Mouse (Mus musculus) adrenal gland, postnatal 36 days (tissue): Measurements from ENCODE around the gene Dolk. TPM values are rescaled to one million over a fixed set of nuclear protein-coding genes. Genes with fewer than 3 reads are reported as not detected.
A peak's percentile ranks its signal among the peaks of the same experiment; 100 is the strongest.

Experiments used
- DNase-seq, 2 experiments: peaks; one replicate each; pipeline ENCODE4 v3.0.0; 2021; ENCODE audit warnings: mixed read lengths in 1 of 2
- long read RNA-seq, 2 experiments: library from polyadenylated mRNA; stranded (forward); transcript quantifications; one replicate each; pipeline ENCODE4 v2.0.0; 2021; ENCODE audit warnings: borderline sequencing depth in 2 of 2
- total RNA-seq, 2 experiments: library from RNA; stranded (reverse); gene quantifications; 2 replicates each; pipeline ENCODE4 v1.2.3; 2021

Gene Dolk
- total RNA-seq = 10 to 100 TPM; 42.8 to 51.3 TPM
- long read RNA-seq, experiment 1, transcript Dolk-201 (1 exons, 2,104 nt) = major isoform, 134 of 134 reads
- long read RNA-seq, experiment 1, partial matches to known transcripts = 0 of 134 reads
- long read RNA-seq, experiment 1, other reads (novel, unspliced or antisense) = 0 of 134 reads
- long read RNA-seq, experiment 2, transcript Dolk-201 (1 exons, 2,104 nt) = major isoform, 26 of 26 reads
- long read RNA-seq, experiment 2, partial matches to known transcripts = 0 of 26 reads
- long read RNA-seq, experiment 2, other reads (novel, unspliced or antisense) = 0 of 26 reads

GRCm38 (mm10) chr2:30286192-30287026 is at the start of gene Dolk, which contains the start of gene Nup188:
Gene Dolk, minus strand, starts transcription at chr2:30286334.
Gene Nup188, plus strand, starts transcription at chr2:30286397.
- DNase-seq = peak; percentile 99

GRCm38 (mm10) chr2:30335324-30335723 is 49.2 kb upstream of the Dolk start:
- no peak for DNase-seq

GRCm38 (mm10) chr2:30328791-30329190 is 42.7 kb upstream of the Dolk start:
- DNase-seq = peak in 1 of 2 experiments; percentile 57

- peak in 1 of 2 experiments; percentile 58 for DNase-seq
Measured at GRCm38 (mm10) chr2:30327276-30327675, 41.1 kb upstream of the Dolk start.

GRCm38 (mm10) chr2:30325296-30325695 is 39.2 kb upstream of the Dolk start:
- peak in 1 of 2 experiments; percentile 29 for DNase-seq

- peak; percentile 46 to 51 for DNase-seq
Measured at GRCm38 (mm10) chr2:30323111-30323510, 37.0 kb upstream of the Dolk start.

- DNase-seq = no peak
Measured at GRCm38 (mm10) chr2:30319260-30319659, 33.1 kb upstream of the Dolk start.

- no peak for DNase-seq
Measured at GRCm38 (mm10) chr2:30316955-30317354, 30.8 kb upstream of the Dolk start.

- no peak for DNase-seq
Measured at GRCm38 (mm10) chr2:30316136-30316535, 30.0 kb upstream of the Dolk start.

- DNase-seq = peak; percentile 47 to 50
Measured at GRCm38 (mm10) chr2:30311481-30311880, 25.3 kb upstream of the Dolk start.

- no peak for DNase-seq
Measured at GRCm38 (mm10) chr2:30309351-30309750, 23.2 kb upstream of the Dolk start.

- DNase-seq = no peak
Measured at GRCm38 (mm10) chr2:30306087-30306486, 20.0 kb upstream of the Dolk start.

- DNase-seq = peak; percentile 47 to 49
Measured at GRCm38 (mm10) chr2:30299966-30300365, 13.8 kb upstream of the Dolk start.

GRCm38 (mm10) chr2:30299525-30299924 is 13.4 kb upstream of the Dolk start:
- DNase-seq = peak in 1 of 2 experiments; percentile 23

GRCm38 (mm10) chr2:30287027-30287373 is 866 bp upstream of the Dolk start:
- no peak for DNase-seq

- no peak for DNase-seq
Measured at GRCm38 (mm10) chr2:30285416-30286181, 535 bp downstream of the Dolk start.

- DNase-seq = no peak
Measured at GRCm38 (mm10) chr2:30285004-30285403, 1.1 kb downstream of the Dolk start.

- DNase-seq = no peak
Measured at GRCm38 (mm10) chr2:30283193-30283592, 2.9 kb downstream of the Dolk start.

GRCm38 (mm10) chr2:30281651-30282050 is 4.5 kb downstream of the Dolk start:
- DNase-seq = peak; percentile 76 to 80

GRCm38 (mm10) chr2:30280743-30281142 is 5.4 kb downstream of the Dolk start, which contains the start of gene Gm28038:
Gene Gm28038, plus strand, starts transcription at chr2:30281043.
- no peak for DNase-seq

- peak; percentile 73 to 75 for DNase-seq
Measured at GRCm38 (mm10) chr2:30270134-30270533, 16.0 kb downstream of the Dolk start.

- no peak for DNase-seq
Measured at GRCm38 (mm10) chr2:30269241-30269990, 16.7 kb downstream of the Dolk start.
